Mouse (Mus musculus) thymus, adult 2 months (tissue): ENCODE measurements around the gene Btbd8. TPM values are rescaled to one million over a fixed set of nuclear protein-coding genes. Genes with fewer than 3 reads are reported as not detected.
A peak's percentile ranks its signal among the peaks of the same experiment; 100 is the strongest.

Experiments used
- DNase-seq: peaks from one replicate; pipeline ENCODE4 v3.0.0; 2021
- H3K27ac ChIP-seq: fragments of 200-500 bp; 2 replicates; pipeline ENCODE4 v1.5.1; 2012; ENCODE audit warnings: low read length, control low read depth; ENCODE audit not compliant: control insufficient read depth, insufficient read depth
- H3K27me3 ChIP-seq: fragments of 200-500 bp; 2 replicates; pipeline ENCODE4 v1.6.1; 2012; ENCODE audit warnings: mild to moderate bottlenecking, low read length, moderate library complexity, mixed read lengths; ENCODE audit not compliant: control insufficient read depth, insufficient read depth
- H3K36me3 ChIP-seq: fragments of 200-500 bp; 2 replicates; pipeline ENCODE4 v1.6.1; 2012; ENCODE audit warnings: mild to moderate bottlenecking, low read length, moderate library complexity; ENCODE audit not compliant: control insufficient read depth, insufficient read depth
- H3K4me1 ChIP-seq: fragments of 200-500 bp; replicated peaks from 2 replicates; pipeline ENCODE4 v1.6.1; 2012; ENCODE audit warnings: low read length; ENCODE audit not compliant: control insufficient read depth, insufficient read depth
- H3K4me3 ChIP-seq: fragments of 200-500 bp; 2 replicates; pipeline ENCODE4 v1.5.1; 2012; ENCODE audit warnings: mild to moderate bottlenecking, low read length, control low read depth, moderate library complexity; ENCODE audit not compliant: control insufficient read depth, insufficient read depth
- CTCF ChIP-seq: fragments of 200-500 bp; IDR thresholded peaks from 2 replicates; pipeline ENCODE4 v1.5.1; 2012; ENCODE audit warnings: mild to moderate bottlenecking, control low read depth, low read length, moderate library complexity, borderline replicate concordance; ENCODE audit not compliant: control insufficient read depth, poor library complexity, insufficient read depth; ENCODE audit errors: extremely low read depth
- POLR2A ChIP-seq: fragments of 200-500 bp; IDR thresholded peaks from 2 replicates; pipeline ENCODE4 v1.6.1; 2012; ENCODE audit warnings: mild to moderate bottlenecking, low read length, control low read depth, moderate library complexity; ENCODE audit not compliant: control insufficient read depth, poor library complexity, insufficient read depth; ENCODE audit errors: extremely low read depth
- WGBS: fragments of 180-500 bp; shearing (Covaris S2); methylation state at CpG from one replicate; pipeline ENCODE4 v1.1.7; 2018; 5-methylcytosine and 5-hydroxymethylcytosine counted together
- polyA plus RNA-seq: library from polyadenylated mRNA; depleted of rRNA; stranded (reverse); fragments of >200 nt; gene quantifications from 2 replicates; pipeline ENCODE4 v1.2.3, GENCODE M21; 2012

Gene Btbd8
- polyA plus RNA-seq, 1 experiment: 4.7 TPM

GRCm38 (mm10) chr5:107434001-107434400 is 3.8 kb upstream of the Btbd8 start:
- H3K4me1 ChIP-seq: peaks cover 3% of the 10 kb centered on the region; the same call in 1 of the 2 replicates
- no peak for DNase-seq
- 90% methylated on average over 5 of the region's 5 CpGs for WGBS
- H3K4me3 ChIP-seq: no peak overlapping the region
- TF ChIP-seq POLR2A: no peak
- TF ChIP-seq CTCF: no peak
- no peaks in the 10 kb centered on the region for H3K36me3 ChIP-seq
- H3K27me3 ChIP-seq: no peaks in the 10 kb centered on the region
- no peak overlapping the region for H3K27ac ChIP-seq

GRCm38 (mm10) chr5:107436185-107436584 is 1.6 kb upstream of the Btbd8 start:
- Histone ChIP-seq H3K36me3 (no peaks in the 10 kb centered on the region), H3K4me1 (peaks cover 3% of the 10 kb centered on the region; the same call in 1 of the 2 replicates), H3K27me3 (no peaks in the 10 kb centered on the region), H3K27ac (no peak overlapping the region), H3K4me3 (no peak overlapping the region)
- TF ChIP-seq CTCF: no peak
- no peak for TF ChIP-seq POLR2A
- 72% methylated on average over 6 of the region's 6 CpGs for WGBS
- no peak for DNase-seq

- no peak for TF ChIP-seq CTCF
- no peak for TF ChIP-seq POLR2A
- DNase-seq: no peak
- no peaks in the 10 kb centered on the region for H3K27me3 ChIP-seq
- no peak overlapping the region for H3K27ac ChIP-seq
- WGBS: 96% methylated on average over 6 of the region's 6 CpGs
- H3K4me3 ChIP-seq: no peak overlapping the region
- peaks cover 3% of the 10 kb centered on the region; the same call in 1 of the 2 replicates for H3K4me1 ChIP-seq
- H3K36me3 ChIP-seq: no peaks in the 10 kb centered on the region
These were observed 1.1 kb upstream of the Btbd8 start for GRCm38 (mm10) chr5:107436587-107437209.

- H3K27ac ChIP-seq: peak overlapping the region; percentile 55; the same call in 1 of the 2 replicates
- no peaks in the 10 kb centered on the region for H3K36me3 ChIP-seq
- peak overlapping the region; percentile 85 for H3K4me3 ChIP-seq
- 22% methylated on average over 7 of the region's 7 CpGs for WGBS
- H3K27me3 ChIP-seq: no peaks in the 10 kb centered on the region
- no peak for DNase-seq
- peaks cover 3% of the 10 kb centered on the region; the same call in 1 of the 2 replicates for H3K4me1 ChIP-seq
- TF ChIP-seq POLR2A: no peak; the same call in 1 of the 2 replicates
- TF ChIP-seq CTCF: no peak
These were observed 556 bp downstream of the Btbd8 start for GRCm38 (mm10) chr5:107438353-107438752.

GRCm38 (mm10) chr5:107441881-107442280 is 4.1 kb downstream of the Btbd8 start:
- TF ChIP-seq POLR2A (no peak), CTCF (no peak)
- no peaks in the 10 kb centered on the region for H3K36me3 ChIP-seq
- H3K4me1 ChIP-seq: peaks cover 3% of the 10 kb centered on the region; the same call in 1 of the 2 replicates
- WGBS: 97% methylated on average over 5 of the region's 5 CpGs
- H3K27ac ChIP-seq: no peak overlapping the region
- no peak for DNase-seq
- no peak overlapping the region for H3K4me3 ChIP-seq
- no peaks in the 10 kb centered on the region for H3K27me3 ChIP-seq

- WGBS: 97% methylated on average over 4 of the region's 4 CpGs
- TF ChIP-seq CTCF: no peak
- no peak for TF ChIP-seq POLR2A
These were observed 6.5 kb downstream of the Btbd8 start for GRCm38 (mm10) chr5:107444251-107444650.

GRCm38 (mm10) chr5:107447977-107448376 is 10.2 kb downstream of the Btbd8 start:
- no peaks in the 10 kb centered on the region for H3K27me3 ChIP-seq
- H3K4me1 ChIP-seq: no peaks in the 10 kb centered on the region
- no peak overlapping the region for H3K27ac ChIP-seq
- no peak for TF ChIP-seq CTCF
- no peak for TF ChIP-seq POLR2A
- H3K4me3 ChIP-seq: no peak overlapping the region
- no peaks in the 10 kb centered on the region for H3K36me3 ChIP-seq
- 96% methylated on average over 4 of the region's 4 CpGs for WGBS
- DNase-seq: no peak

More at GRCm38 (mm10) chr5:107444251-107444650, 6.5 kb downstream of the Btbd8 start:
- Histone ChIP-seq H3K27me3 (no peaks in the 10 kb centered on the region), H3K27ac (no peak overlapping the region), H3K4me1 (no peaks in the 10 kb centered on the region), H3K4me3 (no peak overlapping the region), H3K36me3 (no peaks in the 10 kb centered on the region)
- no peak for DNase-seq
